Mouse (Mus musculus): ENCODE data around the gene Slc25a10. TPM values are rescaled to one million over a fixed set of nuclear protein-coding genes. Genes with fewer than 3 reads are reported as not detected.
A peak's percentile ranks its signal among the peaks of the same experiment; 100 is the strongest.

Slc25a10 gene
- polyA plus RNA-seq, 1 experiment from 2014 or later: 104 TPM

DNA sequence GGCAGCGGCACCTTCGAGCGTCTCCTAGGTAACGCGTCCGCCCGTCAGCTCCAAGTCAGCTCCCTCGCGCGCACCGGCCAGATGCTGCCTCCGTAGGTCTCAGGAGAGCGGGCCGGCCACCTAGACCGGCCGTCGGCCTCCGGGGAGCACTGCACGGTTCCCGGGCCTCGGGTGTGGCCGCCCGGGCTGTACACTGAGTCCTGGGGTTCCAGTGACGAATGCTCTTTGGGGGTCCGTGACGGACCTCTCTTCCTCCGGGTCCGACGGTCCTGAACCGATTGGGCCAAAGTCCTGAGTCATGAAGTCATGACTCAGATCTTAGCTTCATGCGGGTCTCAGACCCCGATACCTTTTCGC is 23.9 kb upstream of the Slc25a10 start:
- Histone ChIP-seq H3K36me3 (ENCODE audit: control insufficient read depth, insufficient read depth, low read length) (peaks cover 16% of the 10 kb centered on the region; the same call in 1 of the 2 replicates), H3K9ac (ENCODE audit: low read depth, low read length) (peak overlapping the region; percentile 86), H3K4me1 (ENCODE audit: control insufficient read depth, insufficient read depth, low read length) (peaks cover 19% of the 10 kb centered on the region), H3K9me3 (ENCODE audit: control insufficient read depth, low read length) (no peaks in the 10 kb centered on the region), H3K27ac (ENCODE audit: low read length) (peak overlapping the region; percentile 49; the same call in 1 of the 2 replicates), H3K4me3 (ENCODE audit: low read length) (peak overlapping the region; percentile 92), H3K4me2 (ENCODE audit: low read depth, low read length) (peak overlapping the region; percentile 82), H3K27me3 (replicated peaks; ENCODE audit: control insufficient read depth, insufficient read depth, low read length) (no peaks in the 10 kb centered on the region)
- peak; percentile 76 for ATAC-seq
- WGBS: 0% methylated on average over 33 of the region's 33 CpGs

DNA sequence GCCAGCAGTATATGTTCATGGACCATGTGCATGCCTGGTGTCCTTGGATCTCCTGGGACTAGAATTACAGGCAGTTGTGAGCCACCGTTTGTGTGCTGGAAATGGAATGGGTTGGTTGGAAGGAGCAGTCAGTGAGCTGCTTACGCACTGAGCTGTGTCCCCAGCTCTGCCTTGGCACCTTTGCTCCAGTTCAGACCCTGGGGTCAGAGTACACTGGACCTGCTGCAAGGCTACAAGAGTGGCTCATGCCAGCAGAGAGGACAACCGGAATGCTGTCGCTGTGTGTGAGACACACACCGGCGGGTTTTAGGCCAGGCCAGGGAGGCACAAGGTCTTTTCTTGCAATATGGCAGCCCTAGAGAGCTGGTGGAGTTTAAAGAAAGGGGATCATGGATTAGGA is 19.6 kb upstream of the Slc25a10 start:
- Histone ChIP-seq H3K4me3 (ENCODE audit: low read length) (no peak overlapping the region), H3K36me3 (ENCODE audit: control insufficient read depth, insufficient read depth, low read length) (peaks cover 26% of the 10 kb centered on the region), H3K27me3 (replicated peaks; ENCODE audit: control insufficient read depth, insufficient read depth, low read length) (no peaks in the 10 kb centered on the region), H3K27ac (ENCODE audit: low read length) (no peak overlapping the region), H3K9me3 (ENCODE audit: control insufficient read depth, low read length) (no peaks in the 10 kb centered on the region), H3K4me2 (ENCODE audit: low read depth, low read length) (no peak overlapping the region), H3K9ac (ENCODE audit: low read depth, low read length) (no peak overlapping the region), H3K4me1 (ENCODE audit: control insufficient read depth, insufficient read depth, low read length) (peaks cover 10% of the 10 kb centered on the region)
- WGBS: 93% methylated on average over 6 of the region's 6 CpGs
- no peak for ATAC-seq

DNA sequence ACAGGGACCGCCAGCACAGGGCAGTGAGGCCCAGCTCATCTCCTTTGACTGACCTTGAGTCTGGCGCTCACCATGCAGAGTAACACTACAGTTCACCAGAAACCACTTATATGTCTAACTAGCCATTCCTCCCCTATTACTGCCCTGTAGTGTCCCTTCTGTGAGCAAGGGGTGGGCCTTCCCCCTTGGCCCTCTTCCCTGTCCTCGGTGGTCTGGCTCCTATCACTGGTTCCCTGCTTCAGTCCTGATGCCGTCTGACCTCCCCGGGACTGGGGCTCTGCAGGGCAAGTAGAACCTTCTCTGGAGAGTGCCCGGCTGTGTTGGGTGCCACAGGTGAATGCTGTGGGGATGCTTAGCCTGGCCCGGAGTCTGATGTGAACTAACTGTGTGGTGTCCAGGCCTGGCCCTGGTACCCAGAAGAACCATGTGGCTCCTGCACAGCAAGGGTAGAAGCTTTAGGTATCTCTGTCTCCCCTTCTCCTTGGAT is 8.1 kb upstream of the Slc25a10 start:
- 80% methylated on average over 7 of the region's 7 CpGs for WGBS
- ATAC-seq: no peak
- H3K9me3 ChIP-seq (ENCODE audit: control insufficient read depth, low read length): no peaks in the 10 kb centered on the region
- H3K4me3 ChIP-seq (ENCODE audit: low read length): peak overlapping the region; percentile 98; the same call in 1 of the 2 replicates
- peak overlapping the region; percentile 75 for H3K27ac ChIP-seq (ENCODE audit: low read length)
- H3K4me2 ChIP-seq (ENCODE audit: low read depth, low read length): peak overlapping the region; percentile 76; the same call in 1 of the 2 replicates
- peak overlapping the region; percentile 97 for H3K9ac ChIP-seq (ENCODE audit: low read depth, low read length)
- peaks cover 14% of the 10 kb centered on the region for H3K4me1 ChIP-seq (ENCODE audit: control insufficient read depth, insufficient read depth, low read length)
- peaks cover 40% of the 10 kb centered on the region for H3K36me3 ChIP-seq (ENCODE audit: control insufficient read depth, insufficient read depth, low read length)
- H3K27me3 ChIP-seq (replicated peaks; ENCODE audit: control insufficient read depth, insufficient read depth, low read length): no peaks in the 10 kb centered on the region

DNA sequence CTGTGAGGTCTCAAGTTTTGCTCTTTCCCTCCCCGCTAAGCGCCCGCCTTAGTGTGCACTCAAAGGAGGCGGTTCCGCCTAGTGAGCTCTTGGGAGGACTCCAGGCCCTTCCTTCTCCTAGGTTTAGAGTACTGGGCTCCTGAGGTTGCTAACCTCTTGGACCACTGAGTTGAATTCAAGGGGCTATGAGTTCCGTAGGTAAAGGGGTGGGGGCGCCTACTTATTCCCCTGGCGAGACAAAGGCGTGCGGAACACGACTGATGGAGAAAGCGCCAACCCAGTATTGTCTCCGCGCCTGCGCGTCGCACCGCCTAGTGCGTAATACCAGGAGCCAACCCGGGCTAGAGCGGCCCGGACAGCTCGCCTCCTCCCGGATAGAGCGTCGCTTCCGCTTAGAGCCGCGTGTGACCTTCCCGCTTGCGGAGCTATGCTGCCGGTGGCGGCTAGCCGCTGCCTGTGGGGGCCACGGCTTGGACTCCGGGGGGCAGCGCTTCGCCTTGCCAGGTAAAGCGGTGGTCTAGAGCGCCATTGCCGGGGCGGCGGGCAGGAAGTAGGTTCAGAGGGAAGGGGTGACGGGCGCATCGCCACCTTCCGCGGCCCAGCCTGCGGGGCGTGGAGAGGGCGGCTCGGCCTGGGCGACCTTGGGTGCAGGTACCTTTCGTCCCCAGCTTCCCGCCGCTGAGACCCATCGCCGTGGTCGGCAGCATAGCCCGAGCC is 7.2 kb upstream of the Slc25a10 start, which contains the start of gene Mrpl12:
Mrpl12 (plus strand) TSS at position 349 of the 717 bp plus-strand sequence.
- peaks cover 19% of the 10 kb centered on the region for H3K4me1 ChIP-seq (ENCODE audit: control insufficient read depth, insufficient read depth, low read length)
- ATAC-seq: peak; percentile 92
- peak within 1 kb of the TSS; percentile 76 for H3K4me2 ChIP-seq (ENCODE audit: low read depth, low read length)
- no peaks in the 10 kb centered on the region for H3K27me3 ChIP-seq (replicated peaks; ENCODE audit: control insufficient read depth, insufficient read depth, low read length)
- H3K9me3 ChIP-seq (ENCODE audit: control insufficient read depth, low read length): no peaks in the 10 kb centered on the region
- H3K27ac ChIP-seq (ENCODE audit: low read length): peak within 1 kb of the TSS; percentile 78
- WGBS: under 1% methylated on average over 60 of the region's 60 CpGs
- H3K9ac ChIP-seq (ENCODE audit: low read depth, low read length): peak within 1 kb of the TSS; percentile 97
- H3K4me3 ChIP-seq (ENCODE audit: low read length): peak within 1 kb of the TSS; percentile 98
- H3K36me3 ChIP-seq (ENCODE audit: control insufficient read depth, insufficient read depth, low read length): peaks cover 34% of the 10 kb centered on the region

DNA sequence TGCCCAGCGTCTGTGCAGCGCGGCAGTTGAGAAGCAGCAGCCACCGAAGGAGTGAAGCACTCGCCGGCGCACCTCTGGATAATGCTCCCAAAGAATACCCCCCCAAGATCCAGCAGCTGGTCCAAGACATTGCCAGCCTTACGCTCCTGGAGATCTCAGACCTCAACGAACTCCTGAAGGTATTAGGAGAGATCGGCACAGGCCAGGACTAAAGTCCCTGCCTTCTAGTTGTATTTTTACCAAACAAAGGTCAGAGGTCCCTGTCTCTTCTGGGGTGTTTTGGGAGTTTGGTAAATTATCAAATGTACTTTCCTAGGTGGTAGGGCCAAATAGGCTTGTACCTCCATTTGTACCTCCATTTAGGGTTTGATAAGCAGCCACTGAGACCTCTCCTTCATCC is 6.4 kb upstream of the Slc25a10 start:
- H3K9me3 ChIP-seq (ENCODE audit: control insufficient read depth, low read length): no peaks in the 10 kb centered on the region
- peaks cover 27% of the 10 kb centered on the region for H3K4me1 ChIP-seq (ENCODE audit: control insufficient read depth, insufficient read depth, low read length)
- peak overlapping the region; percentile 78 for H3K27ac ChIP-seq (ENCODE audit: low read length)
- no peaks in the 10 kb centered on the region for H3K27me3 ChIP-seq (replicated peaks; ENCODE audit: control insufficient read depth, insufficient read depth, low read length)
- no peak for ATAC-seq
- H3K4me2 ChIP-seq (ENCODE audit: low read depth, low read length): peak overlapping the region; percentile 76
- H3K36me3 ChIP-seq (ENCODE audit: control insufficient read depth, insufficient read depth, low read length): peaks cover 28% of the 10 kb centered on the region
- H3K9ac ChIP-seq (ENCODE audit: low read depth, low read length): peak overlapping the region; percentile 97
- WGBS: 6% methylated on average over 10 of the region's 10 CpGs
- H3K4me3 ChIP-seq (ENCODE audit: low read length): peak overlapping the region; percentile 98

DNA sequence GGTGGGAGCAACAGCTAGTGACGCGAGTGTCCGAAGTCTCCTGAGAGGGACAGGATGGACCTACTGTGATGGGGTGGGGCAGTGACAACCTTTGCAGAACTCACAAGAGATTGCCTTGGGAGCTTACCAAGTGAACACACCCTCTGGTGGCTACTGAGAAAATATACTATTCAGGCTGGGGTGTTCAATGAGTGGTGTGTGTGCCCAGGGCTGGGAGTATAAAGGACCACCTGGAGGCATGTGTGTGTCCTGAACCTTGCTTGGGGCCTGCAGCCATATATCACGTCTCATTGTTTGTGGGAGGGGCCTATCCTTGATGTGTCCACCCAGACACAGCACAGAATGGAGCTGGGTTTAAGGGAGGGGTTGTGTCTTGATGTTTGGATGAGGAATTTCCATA is 3.1 kb upstream of the Slc25a10 start:
- Histone ChIP-seq H3K4me1 (ENCODE audit: control insufficient read depth, insufficient read depth, low read length) (peaks cover 46% of the 10 kb centered on the region), H3K27me3 (replicated peaks; ENCODE audit: control insufficient read depth, insufficient read depth, low read length) (no peaks in the 10 kb centered on the region), H3K4me2 (ENCODE audit: low read depth, low read length) (no peak overlapping the region), H3K9me3 (ENCODE audit: control insufficient read depth, low read length) (no peaks in the 10 kb centered on the region), H3K4me3 (ENCODE audit: low read length) (no peak overlapping the region), H3K36me3 (ENCODE audit: control insufficient read depth, insufficient read depth, low read length) (peaks cover 15% of the 10 kb centered on the region), H3K27ac (ENCODE audit: low read length) (peak overlapping the region; percentile 62), H3K9ac (ENCODE audit: low read depth, low read length) (no peak overlapping the region)
- no peak for ATAC-seq
- 63% methylated on average over 4 of the region's 4 CpGs for WGBS

DNA sequence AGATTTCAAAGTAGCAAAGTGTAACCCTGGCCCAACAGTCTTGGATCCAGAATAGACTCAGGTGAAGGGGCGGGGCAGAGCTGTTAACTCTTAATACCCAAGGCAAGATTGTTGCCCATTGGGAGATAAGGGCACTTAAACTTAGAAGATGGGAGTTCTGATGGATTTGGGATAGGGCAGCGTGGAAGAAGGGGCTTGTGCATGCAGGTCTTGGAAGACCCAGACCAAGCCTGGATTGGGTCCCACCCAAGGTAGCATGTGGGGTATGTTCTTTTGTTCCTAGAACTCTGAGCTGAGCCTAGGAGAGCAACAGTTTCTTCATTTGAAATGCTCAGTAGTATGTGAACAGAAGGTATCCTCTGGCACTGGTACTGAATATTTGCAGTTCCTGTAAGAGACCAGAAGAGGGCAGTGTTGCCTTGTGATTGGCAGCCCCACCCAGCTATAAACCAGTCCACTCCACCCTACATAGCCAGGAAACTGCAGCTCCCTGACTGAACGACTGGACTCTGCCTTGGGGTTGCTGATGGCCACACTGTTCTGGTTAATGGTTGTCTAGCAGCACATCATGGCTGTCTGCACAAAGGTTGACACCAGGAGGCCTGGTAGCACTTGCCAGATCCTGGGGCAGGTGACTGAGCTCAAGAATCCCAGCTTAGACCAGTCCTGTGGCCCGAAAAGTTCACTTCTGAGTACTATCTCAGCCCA is 2.4 kb upstream of the Slc25a10 start:
- Histone ChIP-seq H3K9me3 (ENCODE audit: control insufficient read depth, low read length) (no peaks in the 10 kb centered on the region), H3K4me1 (ENCODE audit: control insufficient read depth, insufficient read depth, low read length) (peaks cover 47% of the 10 kb centered on the region), H3K9ac (ENCODE audit: low read depth, low read length) (peak overlapping the region; percentile 31; the same call in 1 of the 2 replicates), H3K27me3 (replicated peaks; ENCODE audit: control insufficient read depth, insufficient read depth, low read length) (no peaks in the 10 kb centered on the region), H3K4me2 (ENCODE audit: low read depth, low read length) (no peak overlapping the region), H3K4me3 (ENCODE audit: low read length) (no peak overlapping the region), H3K27ac (ENCODE audit: low read length) (peak overlapping the region; percentile 88), H3K36me3 (ENCODE audit: control insufficient read depth, insufficient read depth, low read length) (peaks cover 15% of the 10 kb centered on the region)
- ATAC-seq: peak; percentile 80
- WGBS: 54% methylated on average over 4 of the region's 4 CpGs

DNA sequence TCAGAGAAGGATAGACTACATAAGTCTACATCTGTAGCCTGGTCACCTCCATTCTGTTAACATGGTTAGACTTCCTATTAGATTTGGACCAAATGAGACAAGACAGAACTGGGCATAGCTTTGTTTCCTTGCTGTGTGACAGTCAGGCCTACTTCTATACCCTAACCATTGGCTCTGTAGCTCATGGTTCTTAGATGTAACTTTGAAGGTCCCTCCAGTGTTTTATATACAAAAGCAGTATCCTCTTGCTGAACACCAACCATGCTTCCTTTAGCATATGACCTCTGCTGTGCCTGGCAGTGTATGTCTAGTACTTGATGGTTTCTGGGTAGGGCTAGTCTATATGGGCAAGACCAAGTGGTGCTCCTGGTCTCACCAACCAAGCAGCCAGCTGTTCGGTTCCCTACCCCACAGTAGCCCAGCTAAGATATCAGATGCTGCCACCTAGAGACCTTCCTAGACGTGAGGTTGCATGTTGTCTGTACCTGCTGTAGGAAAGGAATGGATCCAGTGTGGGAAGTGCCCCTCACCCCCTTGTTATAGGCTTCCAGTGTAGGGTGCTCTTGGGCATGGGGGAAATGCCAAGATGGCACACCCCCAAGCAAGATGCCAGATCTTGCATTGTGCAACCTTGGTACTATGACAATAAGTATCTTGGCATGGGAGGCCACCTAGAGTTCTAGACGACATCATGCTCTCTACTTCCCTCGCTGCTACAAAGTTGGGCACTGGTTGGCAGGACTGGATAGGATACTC is 1.2 kb upstream of the Slc25a10 start:
- no peak overlapping the region for H3K4me3 ChIP-seq (ENCODE audit: low read length)
- H3K9ac ChIP-seq (ENCODE audit: low read depth, low read length): peak overlapping the region; percentile 89; the same call in 1 of the 2 replicates
- H3K36me3 ChIP-seq (ENCODE audit: control insufficient read depth, insufficient read depth, low read length): peaks cover 15% of the 10 kb centered on the region
- H3K27ac ChIP-seq (ENCODE audit: low read length): peak overlapping the region; percentile 92
- 46% methylated on average over 4 of the region's 4 CpGs for WGBS
- H3K9me3 ChIP-seq (ENCODE audit: control insufficient read depth, low read length): no peaks in the 10 kb centered on the region
- no peaks in the 10 kb centered on the region for H3K27me3 ChIP-seq (replicated peaks; ENCODE audit: control insufficient read depth, insufficient read depth, low read length)
- peak overlapping the region; percentile 84; the same call in 1 of the 2 replicates for H3K4me2 ChIP-seq (ENCODE audit: low read depth, low read length)
- peaks cover 45% of the 10 kb centered on the region for H3K4me1 ChIP-seq (ENCODE audit: control insufficient read depth, insufficient read depth, low read length)
- ATAC-seq: no peak

Measured in intestine, embryonic 16.5 days (tissue).